Mouse (Mus musculus) large intestine, adult 2 months (tissue): ENCODE measurements around the gene Scrt2. TPM values are rescaled to one million over a fixed set of nuclear protein-coding genes. Genes with fewer than 3 reads are reported as not detected.

ENCODE experiments used
- DNase-seq: peaks from one replicate; pipeline ENCODE4 v3.0.0-alpha.2; 2012; ENCODE audit warnings: low read depth, low spot score
- WGBS: fragments of 180-500 bp; shearing (Covaris S2); methylation state at CpG from one replicate; pipeline ENCODE4 v1.1.7; 2018; 5-methylcytosine and 5-hydroxymethylcytosine counted together
- polyA plus RNA-seq: library from polyadenylated mRNA; depleted of rRNA; stranded (reverse); fragments of >200 nt; gene quantifications from 2 replicates; pipeline ENCODE4 v1.2.3, GENCODE M21; 2012

The Scrt2 gene
- polyA plus RNA-seq, 1 experiment = not detected

- peak; percentile 21 for DNase-seq
- WGBS = 6% methylated on average over 17 of the region's 17 CpGs
Measured at GRCm38 (mm10) chr2:152104711-152105317, 23.5 kb downstream of the Scrt2 start.

GRCm38 (mm10) chr2:152105318-152106224 lies 24.2 kb downstream of the Scrt2 start, which contains the start of gene Srxn1:
Gene Srxn1, plus strand, starts transcription at chr2:152105516.
- under 1% methylated on average over 84 of the region's 84 CpGs for whole genome bisulfite sequencing
- peak; percentile 53 for DNase-seq

- WGBS = 61% methylated on average over 3 of the region's 3 CpGs
- peak; percentile 24 for DNase-seq
Measured at GRCm38 (mm10) chr2:152106225-152106595, 24.9 kb downstream of the Scrt2 start.

- no peak for DNase-seq
- WGBS = 97% methylated on average over 10 of the region's 10 CpGs
Measured at GRCm38 (mm10) chr2:152106597-152106996, 25.3 kb downstream of the Scrt2 start.

- no peak for DNase-seq
- WGBS = 76% methylated on average over 7 of the region's 7 CpGs
Measured at GRCm38 (mm10) chr2:152108702-152109101, 27.4 kb downstream of the Scrt2 start.

- DNase-seq = peak; percentile 36
- 43% methylated on average over 5 of the region's 5 CpGs for WGBS
Measured at GRCm38 (mm10) chr2:152109386-152109785, 28.1 kb downstream of the Scrt2 start.

GRCm38 (mm10) chr2:152111311-152111710 lies 30.0 kb downstream of the Scrt2 start:
- DNase-seq = no peak
- WGBS = 63% methylated on average over 2 of the region's 2 CpGs

GRCm38 (mm10) chr2:152111920-152112319 lies 30.6 kb downstream of the Scrt2 start:
- DNase-seq = peak; percentile 67
- WGBS = 11% methylated on average over 7 of the region's 7 CpGs

GRCm38 (mm10) chr2:152112490-152112889 lies 31.2 kb downstream of the Scrt2 start:
- 87% methylated on average over 5 of the region's 5 CpGs for WGBS

GRCm38 (mm10) chr2:152112970-152113369 lies 31.6 kb downstream of the Scrt2 start:
- WGBS = 67% methylated on average over 10 of the region's 10 CpGs
- DNase-seq = no peak

More at GRCm38 (mm10) chr2:152112490-152112889, 31.2 kb downstream of the Scrt2 start:
- DNase-seq = no peak

GRCm38 (mm10) chr2:152114057-152114975 lies 33.0 kb downstream of the Scrt2 start:
- 19% methylated on average over 36 of the region's 36 CpGs for WGBS
- no peak for DNase-seq

GRCm38 (mm10) chr2:152117694-152118093 lies 36.4 kb downstream of the Scrt2 start:
- DNase-seq = no peak
- WGBS = 81% methylated on average over 7 of the region's 7 CpGs

- no peak for DNase-seq
- 61% methylated on average over 6 of the region's 6 CpGs for WGBS
Measured at GRCm38 (mm10) chr2:152119228-152119865, 38.0 kb downstream of the Scrt2 start.

- no peak for DNase-seq
- whole genome bisulfite sequencing = 54% methylated on average over 9 of the region's 9 CpGs
Measured at GRCm38 (mm10) chr2:152122896-152123295, 41.6 kb downstream of the Scrt2 start.

GRCm38 (mm10) chr2:152128597-152128996 lies 47.3 kb downstream of the Scrt2 start:
- DNase-seq = no peak
- WGBS = 55% methylated on average over 2 of the region's 2 CpGs

GRCm38 (mm10) chr2:152129778-152130177 lies 48.4 kb downstream of the Scrt2 start:
- 67% methylated on average over 3 of the region's 3 CpGs for WGBS
- no peak for DNase-seq

- no peak for DNase-seq
- WGBS = 46% methylated on average over 9 of the region's 9 CpGs
Measured at GRCm38 (mm10) chr2:152132016-152132415, 50.7 kb downstream of the Scrt2 start.

GRCm38 (mm10) chr2:152132691-152133090 lies 51.4 kb downstream of the Scrt2 start:
- DNase-seq = no peak
- 30% methylated on average over 8 of the region's 8 CpGs for WGBS
